Mouse (Mus musculus) frontal cortex, postnatal 10 days (tissue): ENCODE data around the gene Nuak1.

ENCODE experiments used
- DNase-seq, 2 experiments: peaks; one replicate each; pipeline ENCODE4 v3.0.0; 2022; ENCODE audit warnings: low spot score in 2 of 2, mixed read lengths in 1 of 2

Gene Nuak1

GRCm38 (mm10) chr10:84345730-84346129, 94.7 kb downstream of the Nuak1 start:
- DNase-seq: no peak

GRCm38 (mm10) chr10:84343536-84343935, 96.9 kb downstream of the Nuak1 start:
- DNase-seq: no peak

DNA sequence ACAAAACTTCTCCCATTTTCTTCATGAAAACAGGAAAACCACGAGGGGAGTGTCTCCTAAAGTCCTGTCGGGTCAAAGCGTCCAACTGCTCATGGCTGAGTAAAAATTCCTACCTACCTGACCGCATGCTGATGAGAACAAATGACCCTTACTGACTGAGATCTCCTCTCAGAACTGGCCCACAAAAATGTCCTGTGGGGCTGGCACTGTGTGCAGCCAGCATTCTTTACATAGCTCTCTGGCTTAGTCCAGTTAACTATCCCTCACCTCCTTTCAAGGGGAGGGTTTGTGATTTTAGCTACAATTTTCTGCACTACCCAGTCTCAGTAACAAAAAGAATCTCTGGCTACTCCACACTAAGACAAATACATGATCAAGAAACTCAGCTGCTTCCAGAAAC, 100.9 kb downstream of the Nuak1 start:
- no peak for DNase-seq

DNA sequence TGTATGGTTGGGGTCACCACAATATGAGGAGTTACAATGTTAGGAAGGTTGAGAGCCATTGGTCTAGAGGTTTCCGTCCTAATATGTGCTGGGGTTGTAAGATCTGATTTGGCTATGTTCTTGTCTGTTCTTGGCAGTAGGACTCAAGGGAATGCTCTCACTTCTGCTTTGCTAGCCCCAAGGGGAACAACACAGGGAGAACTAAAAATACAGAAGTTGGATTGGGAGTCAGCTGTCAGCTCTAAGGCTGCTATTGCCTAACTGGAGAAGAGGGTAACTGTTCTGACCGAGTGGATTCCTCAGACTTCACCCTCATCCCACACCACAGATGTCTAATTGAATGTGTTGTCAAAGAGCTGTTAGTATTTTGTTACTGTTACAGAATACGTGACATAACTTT, 101.6 kb downstream of the Nuak1 start:
- no peak for DNase-seq

GRCm38 (mm10) chr10:84335441-84335840, 105.0 kb downstream of the Nuak1 start:
- no peak for DNase-seq

GRCm38 (mm10) chr10:84329822-84330221, 110.6 kb downstream of the Nuak1 start:
- no peak for DNase-seq

DNA sequence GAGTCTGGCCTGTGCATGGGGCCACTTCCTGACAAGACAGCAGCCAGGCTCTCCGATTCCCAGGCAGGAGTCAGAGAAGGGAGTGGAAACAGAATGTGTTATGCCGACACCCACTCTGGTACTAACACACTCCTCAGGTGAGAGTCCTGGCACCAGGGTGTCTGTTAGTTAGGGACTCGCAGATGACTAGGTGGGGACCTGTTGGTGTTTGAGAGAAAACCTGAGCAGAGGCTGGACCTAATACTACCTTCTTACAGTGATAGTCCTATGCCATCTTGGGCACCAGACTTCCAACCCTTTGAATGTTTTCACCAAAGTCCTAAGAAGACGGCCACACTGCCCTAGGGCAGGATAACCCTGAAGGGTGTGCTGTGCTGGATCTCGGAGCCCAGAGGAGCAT, 111.1 kb downstream of the Nuak1 start:
- DNase-seq: no peak

DNA sequence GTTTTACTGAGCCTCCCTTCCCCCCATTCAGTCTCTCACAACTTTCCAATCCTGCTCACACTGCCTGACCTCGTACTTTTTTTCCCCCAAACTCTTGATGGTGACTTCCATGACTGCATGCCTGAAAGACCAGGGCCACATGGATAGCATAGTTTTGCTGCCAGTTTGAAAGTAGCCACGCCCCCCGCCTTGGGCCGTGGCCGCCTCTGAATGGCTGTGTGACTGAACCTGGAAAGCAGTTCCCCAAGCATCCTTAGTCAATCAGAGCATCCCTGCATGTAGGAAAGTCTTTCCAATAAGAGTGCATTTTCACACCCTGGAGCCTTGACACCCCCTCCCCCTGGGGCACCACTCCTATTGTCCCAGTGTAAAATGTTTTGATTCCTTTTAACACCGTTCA, 116.4 kb downstream of the Nuak1 start:
- DNase-seq: no peak
